Mouse (Mus musculus) layer of hippocampus, postnatal 36 days (tissue): ENCODE measurements around the gene Pnma1. TPM values are rescaled to one million over a fixed set of nuclear protein-coding genes. Genes with fewer than 3 reads are reported as not detected.
A peak's percentile ranks its signal among the peaks of the same experiment; 100 is the strongest.

Experiments used
- DNase-seq, 2 experiments: peaks; one replicate each; pipeline ENCODE4 v3.0.0; 2022
- total RNA-seq, 2 experiments: library from RNA; stranded (reverse); gene quantifications; 2 replicates each; pipeline ENCODE4 v1.2.3; 2021

Gene Pnma1
- total RNA-seq, 2 experiments from 2014 or later = 2.3 to 2.8 TPM

DNA sequence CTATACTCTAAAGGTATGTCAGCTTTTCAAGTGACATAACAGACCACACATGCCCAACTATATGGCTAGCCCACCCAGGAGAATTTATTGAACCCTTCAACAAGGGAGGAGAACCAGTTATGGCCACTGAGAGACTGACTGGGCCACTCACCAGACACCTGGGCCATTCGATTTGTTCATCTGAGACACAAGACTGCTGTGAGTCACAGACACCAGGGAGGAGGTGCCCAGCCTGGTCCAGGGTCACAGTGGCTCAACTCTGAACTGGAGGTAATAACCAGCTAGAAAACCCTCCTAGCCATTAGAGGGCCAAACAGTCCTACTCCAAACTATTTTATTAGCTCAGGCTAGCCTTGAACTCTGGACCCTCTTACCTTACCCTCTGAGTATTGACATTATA is 29.8 kb upstream of the Pnma1 start:
- no peak for DNase-seq

DNA sequence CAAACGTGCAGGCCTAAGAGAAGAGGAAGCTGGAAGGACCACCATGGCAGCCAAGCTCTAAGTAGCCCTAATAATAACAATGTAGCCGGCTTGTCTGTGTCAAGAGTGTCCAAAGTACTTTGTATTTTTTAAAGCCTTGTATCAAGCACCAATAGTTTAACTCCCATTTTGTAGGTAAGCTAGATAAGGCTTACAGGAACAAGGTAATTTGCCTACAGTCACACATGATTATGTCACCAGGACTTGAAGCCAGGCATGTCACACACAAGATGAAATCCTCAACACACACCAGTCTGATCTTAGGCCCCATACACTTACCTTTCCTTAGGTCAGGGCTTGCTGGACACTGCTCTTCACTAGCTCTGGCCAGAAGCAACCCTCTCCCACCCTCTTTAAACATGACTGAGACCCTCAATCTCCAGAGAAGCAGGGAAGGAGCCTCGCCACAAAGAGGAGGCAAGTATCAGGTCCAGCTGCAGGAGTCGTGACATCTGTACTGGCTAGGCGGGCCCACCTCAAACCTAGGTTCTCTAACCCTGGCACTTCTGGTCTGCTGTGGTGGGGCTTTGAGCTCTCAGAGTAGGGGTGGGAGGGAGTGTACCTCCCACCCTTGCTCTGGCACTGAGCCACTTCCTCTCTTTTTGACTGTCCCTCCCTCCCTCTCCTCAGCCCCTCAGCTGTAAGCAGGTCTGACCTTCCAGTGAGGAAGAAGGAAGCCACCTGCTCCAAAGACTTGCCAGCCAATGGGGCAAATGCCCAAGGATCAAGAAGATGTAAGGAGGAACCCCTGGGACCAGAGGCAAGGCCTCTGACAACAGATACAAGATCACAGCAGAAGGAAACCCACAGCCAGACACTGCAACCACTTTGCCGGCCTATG is 28.8 kb upstream of the Pnma1 start:
- DNase-seq = no peak

- peak in 1 of 2 experiments; percentile 47 for DNase-seq
Measured at GRCm38 (mm10) chr12:84176126-84176769, 28.0 kb upstream of the Pnma1 start.

DNA sequence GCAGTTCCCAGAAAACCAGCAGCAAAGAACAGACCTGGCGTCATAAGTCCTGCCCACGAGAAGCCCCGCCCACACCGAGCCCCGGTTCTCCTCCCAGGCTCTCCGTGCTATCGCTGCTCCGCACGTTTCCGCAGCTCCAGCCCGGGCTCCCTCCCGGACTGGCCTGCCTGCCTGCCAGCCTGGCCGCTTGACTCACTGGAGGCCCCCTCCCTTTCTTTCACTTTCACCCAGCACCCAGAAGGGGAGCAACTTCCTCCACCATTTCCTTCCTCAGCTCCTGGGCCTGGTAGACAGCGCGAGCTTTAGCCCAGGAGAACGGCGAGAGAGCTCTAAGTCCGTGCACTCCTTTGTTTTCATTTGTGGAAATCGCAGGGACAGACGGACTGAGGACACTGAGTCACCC is 27.4 kb upstream of the Pnma1 start:
- peak; percentile 80 to 82 for DNase-seq

GRCm38 (mm10) chr12:84174871-84175270 is 26.6 kb upstream of the Pnma1 start:
- DNase-seq = no peak

GRCm38 (mm10) chr12:84174190-84174811 is 26.0 kb upstream of the Pnma1 start:
- no peak for DNase-seq

DNA sequence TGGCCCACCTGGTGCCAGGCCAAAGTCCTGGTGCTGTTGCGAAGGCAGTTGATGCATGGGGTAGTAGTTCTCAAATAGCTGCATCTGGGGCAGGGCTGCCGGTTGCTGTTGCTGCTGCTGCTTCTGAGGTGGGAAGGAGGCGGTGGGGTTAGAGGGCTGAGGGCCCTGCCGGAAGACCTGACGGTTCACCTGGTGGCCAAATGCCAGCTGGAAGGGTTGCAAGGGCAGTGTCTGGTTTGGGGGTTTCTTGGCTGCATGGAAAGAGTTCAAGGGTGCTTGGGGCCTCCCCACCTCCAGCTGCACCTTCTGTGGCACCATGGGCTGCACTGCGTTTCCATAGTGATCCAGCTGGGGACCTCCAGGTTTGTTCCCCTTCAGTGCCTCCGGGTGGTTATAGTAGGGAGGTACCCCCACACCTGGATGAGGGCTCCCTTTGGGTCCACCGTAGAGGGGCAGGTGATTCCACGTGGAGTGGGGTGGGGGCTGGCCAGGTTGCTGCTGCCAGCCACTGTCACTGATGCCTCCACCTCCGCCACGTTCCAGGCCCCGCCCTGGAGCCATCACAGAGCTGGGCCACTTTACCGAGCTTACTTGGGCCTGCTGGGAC is 25.1 kb upstream of the Pnma1 start:
- DNase-seq = no peak

DNA sequence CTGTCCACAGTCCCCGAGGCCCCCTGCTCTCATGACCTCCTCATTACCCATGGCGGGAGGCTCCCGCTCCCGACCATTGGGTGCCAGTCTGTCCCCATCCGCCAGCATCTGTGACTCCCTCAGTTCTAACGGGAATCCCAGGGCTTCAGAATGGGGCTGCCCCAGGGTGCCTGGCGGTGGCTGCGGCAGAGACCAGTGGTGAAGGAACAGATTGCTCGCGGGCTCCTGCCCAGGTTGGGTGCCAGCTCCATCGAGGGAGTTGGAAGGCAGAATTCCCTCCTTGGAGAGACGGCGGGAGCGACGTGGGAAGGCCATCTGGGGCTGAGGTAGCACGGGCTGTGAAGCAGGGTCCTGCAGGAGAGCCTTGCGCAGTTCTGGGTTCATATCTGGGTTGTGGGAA is 24.6 kb upstream of the Pnma1 start:
- no peak for DNase-seq

- DNase-seq = no peak
Measured at GRCm38 (mm10) chr12:84172216-84172615, 23.9 kb upstream of the Pnma1 start.

GRCm38 (mm10) chr12:84170610-84171009 is 22.3 kb upstream of the Pnma1 start:
- DNase-seq = no peak

- no peak for DNase-seq
Measured at GRCm38 (mm10) chr12:84165631-84166373, 17.5 kb upstream of the Pnma1 start.

DNA sequence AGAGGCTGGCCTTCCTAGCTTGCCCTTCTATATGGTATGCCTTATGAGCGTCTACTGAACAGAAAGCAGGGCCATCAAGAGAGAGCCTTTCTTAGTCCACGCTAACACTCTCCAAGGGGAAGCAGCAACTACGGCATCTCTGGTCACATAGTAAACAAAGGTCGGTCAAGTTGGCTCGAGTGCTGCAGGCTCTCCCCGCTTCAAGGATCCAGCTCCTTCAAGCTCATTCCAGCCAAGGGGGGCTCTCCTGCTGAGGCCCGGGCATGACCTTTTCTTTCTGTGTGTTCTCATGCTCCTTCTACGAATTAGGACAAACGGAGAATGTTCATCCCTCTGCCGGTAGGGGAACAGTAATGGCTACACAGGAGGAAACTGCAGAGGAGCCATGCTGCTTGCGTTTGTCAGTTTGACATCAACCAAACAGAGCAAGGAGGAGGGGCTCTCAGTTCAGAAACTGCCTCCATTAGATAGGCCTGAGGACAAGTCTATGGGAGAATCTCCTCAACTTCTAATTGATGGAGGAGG is 15.4 kb upstream of the Pnma1 start:
- DNase-seq = no peak

- DNase-seq = no peak
Measured at GRCm38 (mm10) chr12:84163133-84163532, 14.8 kb upstream of the Pnma1 start.

DNA sequence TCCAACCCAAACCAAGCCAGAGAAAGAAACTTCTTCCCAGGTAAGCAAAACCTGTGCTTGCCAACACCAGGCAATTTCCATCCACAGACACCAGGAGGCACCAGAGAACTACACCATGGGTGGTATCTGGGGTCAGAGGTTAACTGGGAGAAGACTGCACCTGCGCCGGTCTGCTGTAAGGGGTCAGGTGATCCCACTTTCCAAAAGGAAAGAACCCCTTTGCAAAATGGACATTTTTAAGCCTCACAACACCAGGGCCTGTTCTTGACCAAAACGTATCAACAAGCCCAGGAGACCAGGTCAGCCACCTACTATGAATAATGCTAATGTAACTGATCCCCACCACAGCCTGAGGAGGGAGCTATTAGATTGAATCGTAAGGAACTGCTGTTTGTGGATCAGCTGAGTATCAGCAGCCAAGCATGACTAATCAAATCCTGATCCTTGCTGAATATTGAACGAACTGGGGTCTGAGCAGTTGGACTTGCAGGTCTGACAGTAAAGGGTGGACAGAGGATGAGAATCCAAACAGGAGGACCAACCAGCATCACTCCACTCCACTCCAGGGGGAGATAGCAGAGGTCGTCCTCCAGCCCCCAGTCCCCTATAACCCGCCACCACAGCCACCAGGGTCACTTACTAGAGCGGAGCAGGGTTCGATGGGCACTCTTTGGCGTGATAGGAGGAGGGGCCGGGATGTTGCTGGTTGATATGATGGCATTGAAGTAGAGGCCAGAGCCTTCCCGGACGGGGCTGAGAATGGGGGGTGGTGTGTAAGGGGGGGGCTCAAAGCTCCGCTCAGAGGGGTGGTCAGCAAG is 13.5 kb upstream of the Pnma1 start:
- no peak for DNase-seq

GRCm38 (mm10) chr12:84161116-84161515 is 12.8 kb upstream of the Pnma1 start:
- no peak for DNase-seq

DNA sequence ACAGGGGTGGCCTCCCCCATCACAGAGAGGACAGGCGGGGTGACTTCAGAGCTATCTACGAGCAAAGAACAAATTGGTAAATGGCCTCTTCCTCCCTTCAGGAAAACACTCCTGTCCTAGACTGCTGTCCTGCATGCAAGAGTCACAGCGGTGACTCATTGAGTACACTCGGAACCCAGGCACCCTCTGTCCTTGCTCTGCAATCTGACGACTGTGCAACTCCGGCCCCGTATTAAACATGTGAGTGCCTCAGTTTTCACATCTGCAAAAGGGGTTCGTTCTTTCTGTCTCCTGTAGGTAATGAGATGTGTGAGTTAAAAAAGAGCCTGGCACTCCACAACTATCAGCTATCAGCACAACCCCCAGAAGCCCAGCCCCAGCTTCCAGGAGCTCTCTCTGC is 12.2 kb upstream of the Pnma1 start:
- no peak for DNase-seq

- DNase-seq = no peak
Measured at GRCm38 (mm10) chr12:84158156-84158555, 9.9 kb upstream of the Pnma1 start.

DNA sequence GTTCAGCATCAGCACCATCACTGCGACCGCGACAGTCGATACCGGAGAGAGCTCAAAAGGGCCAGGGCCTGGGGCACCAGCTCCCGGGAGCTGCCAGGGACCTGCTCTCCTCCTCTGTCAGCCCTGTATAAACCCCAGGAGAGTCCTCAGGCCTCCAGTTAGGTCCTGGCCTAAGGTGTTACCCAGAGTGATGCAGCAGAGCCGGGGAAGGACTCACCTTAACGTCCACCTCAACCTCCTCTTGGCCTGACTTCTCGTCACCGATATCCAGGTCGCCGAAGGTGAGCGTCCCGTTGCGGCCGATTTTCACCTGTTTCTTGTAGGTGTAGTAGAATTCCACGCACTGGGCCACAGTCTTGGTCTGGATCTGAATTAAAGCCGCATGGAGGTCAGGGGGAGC is 7.9 kb upstream of the Pnma1 start:
- DNase-seq = no peak

- DNase-seq = no peak
Measured at GRCm38 (mm10) chr12:84155523-84155871, 7.2 kb upstream of the Pnma1 start.

DNA sequence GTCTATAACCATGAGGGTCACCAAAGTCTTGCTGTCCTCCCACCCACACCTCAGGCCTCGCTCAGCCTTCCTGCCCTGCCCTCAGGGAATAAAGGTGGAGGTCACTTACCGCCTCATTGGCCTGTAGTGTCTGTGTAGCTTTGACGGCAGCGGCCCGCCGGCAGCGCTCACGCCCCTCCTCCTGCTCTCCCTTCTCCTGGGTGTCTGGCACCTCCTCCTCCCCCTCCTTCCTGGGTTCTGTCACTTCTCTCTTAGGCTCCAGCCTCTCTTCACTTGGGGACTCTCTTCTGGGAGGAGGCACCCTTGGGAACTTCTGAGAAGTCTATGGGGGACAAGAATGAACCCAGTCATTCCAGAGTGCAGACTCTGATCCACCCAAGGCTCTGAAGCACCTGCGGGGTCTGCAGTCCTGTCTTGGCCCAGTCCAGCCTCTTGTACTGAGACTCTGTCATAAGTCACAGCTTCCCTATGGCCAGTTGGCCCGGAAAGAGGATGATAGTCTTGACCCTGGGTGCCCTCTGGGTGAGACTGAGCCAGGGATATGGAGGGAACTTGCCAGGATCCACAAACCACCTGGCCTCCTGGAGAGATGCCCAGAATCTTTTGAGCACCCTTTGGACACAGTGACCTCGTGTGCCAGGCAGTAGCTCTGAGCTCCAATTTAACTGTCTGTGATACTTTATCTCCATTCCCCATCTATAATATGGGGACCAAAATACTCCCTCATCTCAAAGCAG is 6.7 kb upstream of the Pnma1 start:
- DNase-seq = no peak

GRCm38 (mm10) chr12:84153414-84153813 is 5.1 kb upstream of the Pnma1 start:
- no peak for DNase-seq
